Mouse (Mus musculus) midbrain, embryonic 16.5 days (tissue): Measurements from ENCODE around the gene Btbd35f27. TPM values are rescaled to one million over a fixed set of nuclear protein-coding genes. Genes with fewer than 3 reads are reported as not detected.
"Not testable (repeated sequence)": the region's sequence is repeated elsewhere in the genome, so short reads cannot be mapped to it uniquely, and the experiment has no call there.

Experiments
- ATAC-seq: fragments of 200-750 bp; cut with Nextera tagmentation; 2 replicates; pipeline ENCODE4 v1.8.0; 2017; ENCODE audit warnings: moderate TSS enrichment
- H3K27ac ChIP-seq: fragments of 300-500 bp; sonication (generic); 2 replicates; pipeline ENCODE4 v1.5.1; 2014; ENCODE audit warnings: mild to moderate bottlenecking, low read length, mixed read lengths
- H3K27me3 ChIP-seq: fragments of 300-500 bp; sonication (generic); 2 replicates; pipeline ENCODE4 v1.6.1; 2014; ENCODE audit warnings: low read depth, low read length, mixed read lengths; ENCODE audit not compliant: control insufficient read depth, insufficient read depth
- H3K36me3 ChIP-seq: fragments of 300-500 bp; sonication (generic); 2 replicates; pipeline ENCODE4 v1.6.1; 2014; ENCODE audit warnings: mild to moderate bottlenecking, low read length, moderate library complexity, mixed read lengths; ENCODE audit not compliant: control insufficient read depth, insufficient read depth
- H3K4me1 ChIP-seq: fragments of 300-500 bp; sonication (generic); 2 replicates; pipeline ENCODE4 v1.6.1; 2014; ENCODE audit warnings: mild to moderate bottlenecking, low read length, mixed read lengths; ENCODE audit not compliant: control insufficient read depth, insufficient read depth
- H3K4me2 ChIP-seq: fragments of 300-500 bp; sonication (generic); 2 replicates; pipeline ENCODE4 v1.6.1; 2014; ENCODE audit warnings: mild to moderate bottlenecking, low read length, mixed read lengths
- H3K4me3 ChIP-seq: fragments of 300-500 bp; sonication (generic); 2 replicates; pipeline ENCODE4 v1.5.1; 2014; ENCODE audit warnings: low read depth, mild to moderate bottlenecking, low read length, moderate library complexity, mixed read lengths
- H3K9ac ChIP-seq: fragments of 300-500 bp; sonication (generic); 2 replicates; pipeline ENCODE4 v1.6.1; 2014; ENCODE audit warnings: low read depth, low read length, mixed read lengths
- H3K9me3 ChIP-seq: fragments of 300-500 bp; sonication (generic); replicated peaks from 2 replicates; pipeline ENCODE4 v1.6.1; 2014; ENCODE audit warnings: mild to moderate bottlenecking, low read length, mixed read lengths; ENCODE audit not compliant: control insufficient read depth, poor library complexity, severe bottlenecking
- WGBS: fragments of 180-500 bp; shearing (Covaris S2); extraction: QIAGEN DNeasy Blood & Tissue Kit; methylation state at CpG from one replicate; pipeline ENCODE4 v1.1.7; 2014; 5-methylcytosine and 5-hydroxymethylcytosine counted together
- polyA plus RNA-seq: library from polyadenylated mRNA; unstranded; fragments of >200 nt; fragmentation: Nextera tagmentation; extraction: Ambion mirVana; gene quantifications from 2 replicates; pipeline ENCODE4 v1.2.1, GENCODE M21; 2015

Btbd35f27 gene
- polyA plus RNA-seq: not detected in 2 replicates

GRCm38 (mm10) chrX:4951835-4952234 is at the start of gene Btbd35f27:
Btbd35f27 (plus strand) TSS chrX:4952135.
- not testable (repeated sequence) for H3K4me1 ChIP-seq, H3K4me2 ChIP-seq, H3K27me3 ChIP-seq, H3K9ac ChIP-seq, H3K4me3 ChIP-seq, H3K27ac ChIP-seq, H3K36me3 ChIP-seq, H3K9me3 ChIP-seq, ATAC-seq
- WGBS: 87% methylated on average over 2 of the region's 3 CpGs

Other genes starting within 250 kb of the Btbd35f27 start
- gene Btbd35f4, start 151.6 kb upstream of the Btbd35f27 start, polyA plus RNA-seq: not detected in 2 replicates